11 mouse cellular contexts compared by ENCODE assay signal in the genomic region with DNA sequence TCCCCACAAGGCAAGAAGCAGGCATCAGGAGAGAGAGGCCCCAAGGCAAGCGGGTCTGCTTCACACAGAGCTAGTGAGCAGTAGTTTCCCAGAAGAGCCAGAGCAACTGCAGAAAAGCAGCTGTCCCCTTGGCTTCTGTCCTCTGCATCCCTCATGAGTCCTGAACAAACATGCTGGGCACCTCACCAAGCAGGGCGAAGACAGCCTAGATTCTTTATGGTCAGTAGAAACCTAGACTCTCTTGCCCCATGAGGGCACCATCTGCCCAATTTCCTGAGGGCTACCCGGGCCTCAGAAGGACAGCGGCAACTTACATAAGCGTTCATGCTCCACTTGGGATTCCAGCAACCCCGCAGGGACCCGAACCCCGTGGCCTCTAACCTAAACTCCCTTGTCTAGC. TPM values are rescaled to one million over a fixed set of nuclear protein-coding genes. Genes with fewer than 3 reads are reported as not detected.
A peak's percentile ranks its signal among the peaks of the same experiment; 100 is the strongest.
DNase-seq lines count a peak whose midpoint lies in the region; ATAC-seq and TF ChIP-seq lines count a peak whose summit lies in the region.
"Had no signal": no experiment of that assay in that cellular context is flagged by ENCODE, and none has a peak within 500 bp of the region (broad histone marks: within the 10 kb centered on the region; RNA-seq: fewer than 3 reads in every experiment).

No protein-coding gene starts in this region.

- intact Hi-C loops in gastrocnemius, postnatal 14 days (cut with DNase I; ENCODE audit: low total_unique reads): no loop called here

- DNase-seq in cerebellum, postnatal 4 days (ENCODE audit: low spot score in 2 of 2): no peak
- no peak for DNase-seq in lung, postnatal 0 days (ENCODE audit: low spot score)
- no peak for DNase-seq in lung, postnatal 25 days (ENCODE audit: low spot score)
- DNase-seq in gastrocnemius, postnatal 14 days: peak; percentile 73
- DNase-seq in stomach, postnatal 0 days (ENCODE audit: low spot score): no peak
- no peak for DNase-seq in forebrain, embryonic 14.5 days (ENCODE audit: low spot score)
- no peak for DNase-seq in right cerebral cortex, adult 18-20 months

- TF ChIP-seq CTCF in lung, postnatal 0 days (IDR thresholded peaks at IDR 0.05): no peak
- TF ChIP-seq CTCF in stomach, postnatal 0 days (IDR thresholded peaks at IDR 0.05; ENCODE audit: low read depth): no peak

- WGBS in lung, postnatal 0 days: 66% methylated on average over 8 of the region's 8 CpGs
- WGBS in stomach, postnatal 0 days: 72% methylated on average over 8 of the region's 8 CpGs
- WGBS in forebrain, embryonic 14.5 days: 81% methylated on average over 8 of the region's 8 CpGs

- no peaks in the 10 kb centered on the region for H3K27me3 ChIP-seq in lung, postnatal 0 days (replicated peaks; ENCODE audit: insufficient read depth, low read length)
- H3K27me3 ChIP-seq in stomach, postnatal 0 days (ENCODE audit: control insufficient read depth, insufficient read depth, low read length): no peaks in the 10 kb centered on the region
- no peaks in the 10 kb centered on the region for H3K27me3 ChIP-seq in forebrain, embryonic 14.5 days (replicated peaks; ENCODE audit: control insufficient read depth, insufficient read depth, low read length)
- H3K27me3 ChIP-seq: midbrain, embryonic 12.5 days had no signal

- peak overlapping the region; percentile 43; the same call in 1 of the 2 replicates for H3K27ac ChIP-seq in lung, postnatal 0 days (ENCODE audit: low read length)
- H3K27ac ChIP-seq in stomach, postnatal 0 days (replicated peaks): peak overlapping the region; percentile 69
- H3K27ac ChIP-seq in forebrain, embryonic 14.5 days (ENCODE audit: low read depth, low read length): no peak overlapping the region
- H3K27ac ChIP-seq: liver, embryonic 14.5 days; midbrain, embryonic 12.5 days had no signal

- no peak overlapping the region for H3K9ac ChIP-seq in lung, postnatal 0 days (replicated peaks; ENCODE audit: low read depth)
- H3K9ac ChIP-seq in stomach, postnatal 0 days (ENCODE audit: low read length): 0 out of 2 replicates have a peak overlapping the region, but pooled peaks have one; percentile 27
- H3K9ac ChIP-seq in forebrain, embryonic 14.5 days (ENCODE audit: low read length): no peak overlapping the region
- H3K9ac ChIP-seq: liver, embryonic 14.5 days; midbrain, embryonic 12.5 days had no signal

- no peaks in the 10 kb centered on the region for H3K9me3 ChIP-seq in lung, postnatal 0 days (ENCODE audit: low read length)
- no peaks in the 10 kb centered on the region for H3K9me3 ChIP-seq in stomach, postnatal 0 days (ENCODE audit: control insufficient read depth, low read length)
- H3K9me3 ChIP-seq in forebrain, embryonic 14.5 days (replicated peaks; ENCODE audit: control insufficient read depth, low read length): no peaks in the 10 kb centered on the region
- H3K9me3 ChIP-seq: midbrain, embryonic 12.5 days had no signal

- no peak for TF ChIP-seq EP300 in lung, postnatal 0 days (IDR thresholded peaks at IDR 0.05)
- no peak for TF ChIP-seq EP300 in stomach, postnatal 0 days (optimal IDR thresholded peaks at IDR 0.05)

- H3K4me1 ChIP-seq in lung, postnatal 0 days (ENCODE audit: insufficient read depth, low read depth, low read length): peaks cover 12% of the 10 kb centered on the region; the same call in 1 of the 2 replicates
- H3K4me1 ChIP-seq in stomach, postnatal 0 days (replicated peaks; ENCODE audit: control insufficient read depth, insufficient read depth): no peaks in the 10 kb centered on the region
- no peaks in the 10 kb centered on the region for H3K4me1 ChIP-seq in forebrain, embryonic 14.5 days (ENCODE audit: control insufficient read depth, insufficient read depth, low read length)
- H3K4me1 ChIP-seq: midbrain, embryonic 12.5 days had no signal

- H3K4me2 ChIP-seq in lung, postnatal 0 days (replicated peaks; ENCODE audit: low read depth, low read length): no peak overlapping the region
- no peak overlapping the region for H3K4me2 ChIP-seq in stomach, postnatal 0 days (replicated peaks; ENCODE audit: low read depth)
- no peak overlapping the region for H3K4me2 ChIP-seq in forebrain, embryonic 14.5 days (ENCODE audit: low read length)
- H3K4me2 ChIP-seq: midbrain, embryonic 12.5 days had no signal

- ATAC-seq in cerebellum, adult (ENCODE audit: insufficient number of reproducible peaks, low FRiP score, low TSS enrichment): peak; percentile 74; the same call in 1 of the 2 replicates
- ATAC-seq in lung, postnatal 0 days: 0 out of 2 replicates have a peak, but pooled peaks have one; percentile 7
- ATAC-seq in stomach, postnatal 0 days (ENCODE audit: low FRiP score, low TSS enrichment): no peak
- no peak for ATAC-seq in forebrain, embryonic 14.5 days

- H3K4me3 ChIP-seq in lung, postnatal 0 days (ENCODE audit: low read depth, low read length): no peak overlapping the region
- H3K4me3 ChIP-seq in stomach, postnatal 0 days (ENCODE audit: low read depth, low read length): no peak overlapping the region
- no peak overlapping the region for H3K4me3 ChIP-seq in forebrain, embryonic 14.5 days (ENCODE audit: low read depth, low read length)
- H3K4me3 ChIP-seq: midbrain, embryonic 12.5 days had no signal

- H3K36me3 ChIP-seq in lung, postnatal 0 days (ENCODE audit: insufficient read depth, low read length): no peaks in the 10 kb centered on the region
- H3K36me3 ChIP-seq in stomach, postnatal 0 days (ENCODE audit: control insufficient read depth, insufficient read depth, low read length): no peaks in the 10 kb centered on the region
- no peaks in the 10 kb centered on the region for H3K36me3 ChIP-seq in forebrain, embryonic 14.5 days (ENCODE audit: control insufficient read depth, insufficient read depth, low read length)
- H3K36me3 ChIP-seq: midbrain, embryonic 12.5 days had no signal

RNA-seq across cellular contexts. Expression of gene Pald1, which starts 20.3 kb away (rescaled TPM):
- 30.4 and 36.0 TPM in 2 replicates for polyA plus RNA-seq in lung, postnatal 0 days (2015; fragmentation: Nextera tagmentation; extraction: Ambion mirVana)
- total RNA-seq in gastrocnemius, postnatal 14 days (2021): 10 to 100 TPM; 15.2 to 17.7 TPM
- polyA plus RNA-seq in stomach, postnatal 0 days (2015; fragmentation: Nextera tagmentation; extraction: Ambion mirVana): 5.6 and 5.7 TPM in 2 replicates
- 10.0 and 15.6 TPM in 2 replicates for polyA plus RNA-seq in forebrain, embryonic 14.5 days (2014; fragmentation: Nextera tagmentation; extraction: Ambion mirVana)

RNA-seq across cellular contexts. Expression of gene Nodal, which starts 54.8 kb away (rescaled TPM):
- polyA plus RNA-seq in lung, postnatal 0 days (2015; fragmentation: Nextera tagmentation; extraction: Ambion mirVana): 0.37 TPM in 2 replicates
- under 1 TPM in 1 of 2 experiments, not detected in 1; 0.10 TPM for total RNA-seq in gastrocnemius, postnatal 14 days (2021)
- 0.05 TPM in 1 of 2 replicates, not detected in the other for polyA plus RNA-seq in stomach, postnatal 0 days (2015; fragmentation: Nextera tagmentation; extraction: Ambion mirVana)
- polyA plus RNA-seq in forebrain, embryonic 14.5 days (2014; fragmentation: Nextera tagmentation; extraction: Ambion mirVana): 0.14 TPM in 1 of 2 replicates, not detected in the other
- total RNA-seq: adrenal gland, postnatal 36 days had no signal
- polyA plus RNA-seq: midbrain, embryonic 12.5 days had no signal

Comparison
In these comparisons a context has a peak if more than half of its experiments do, and no peak if none do; other contexts are left out.
1. ATAC-seq: peak in cerebellum, adult (single experiment) and lung, postnatal 0 days (single experiment); none in stomach, postnatal 0 days (single experiment) and forebrain, embryonic 14.5 days (single experiment).